Mouse (Mus musculus) E14TG2a.4 (cell line): ENCODE measurements around the gene Serpinh1.

ENCODE experiments used
- CTCF ChIP-seq: conservative IDR thresholded peaks from 2 replicates; pipeline ENCODE4 v1.5.1; 2014; ENCODE audit warnings: low read length
- NANOG ChIP-seq: IDR thresholded peaks from 2 replicates; pipeline ENCODE4 v1.6.1; 2014; ENCODE audit warnings: borderline replicate concordance, low read length, mixed read lengths
- POU5F1 ChIP-seq: IDR thresholded peaks from 2 replicates; pipeline ENCODE4 v1.6.1; 2014; ENCODE audit warnings: low read length, borderline replicate concordance

- TF ChIP-seq CTCF (no peak), NANOG (no peak), POU5F1 (no peak)
Measured at GRCm38 (mm10) chr7:99384101-99384611, 31.1 kb upstream of the Serpinh1 start.
